Mouse (Mus musculus): Measurements from ENCODE around the gene Fam45a. TPM values are rescaled to one million over a fixed set of nuclear protein-coding genes. Genes with fewer than 3 reads are reported as not detected.
"Not testable (repeated sequence)": the region's sequence is repeated elsewhere in the genome, so short reads cannot be mapped to it uniquely, and the experiment has no call there.

The Fam45a gene
- total RNA-seq, 2 experiments from 2014 or later, result 37.3 to 38.1 TPM

GRCm38 (mm10) chr19:60860868-60861700 lies 49.7 kb downstream of the Fam45a start, which contains the start of gene Sfxn4:
TSS of gene Sfxn4 (minus strand) at chr19:60861479.
- no peak; the same call in 1 of the 2 replicates for TF ChIP-seq CTCF (IDR thresholded peaks at IDR 0.05)
- Histone ChIP-seq H3K4me3 (peak within 1 kb of the TSS; percentile 61), H3K27ac (peak within 1 kb of the TSS; percentile 72)
- intact Hi-C loops (cut with DNase I), result loop anchor here (2.0 kb wide), 1 partner anchor 70 kb away; the partner anchor contains the start of gene Eif3a
- peak; percentile 87 to 89 for DNase-seq (ENCODE audit: extremely low spot score in 1 of 2, low spot score in 2 of 2)

GRCm38 (mm10) chr19:60866169-60866568 lies 54.8 kb downstream of the Fam45a start:
- H3K4me3 ChIP-seq; H3K27ac ChIP-seq; intact Hi-C loops (cut with DNase I); DNase-seq (ENCODE audit: extremely low spot score in 1 of 2, low spot score in 2 of 2): not testable (repeated sequence)

- Histone ChIP-seq H3K4me3 (no peak overlapping the region), H3K27ac (no peak overlapping the region)
- DNase-seq (ENCODE audit: extremely low spot score in 1 of 2, low spot score in 2 of 2), result no peak
- intact Hi-C loops (cut with DNase I), result no loop called here
- peak; percentile 44 for TF ChIP-seq CTCF (IDR thresholded peaks at IDR 0.05)
Observed at GRCm38 (mm10) chr19:60870489-60870888, 59.1 kb downstream of the Fam45a start.

GRCm38 (mm10) chr19:60871366-60871765 lies 60.0 kb downstream of the Fam45a start:
- no peak overlapping the region for H3K4me3 ChIP-seq
- TF ChIP-seq CTCF (IDR thresholded peaks at IDR 0.05), result no peak
- intact Hi-C loops (cut with DNase I), result no loop called here
- no peak overlapping the region for H3K27ac ChIP-seq
- no peak for DNase-seq (ENCODE audit: extremely low spot score in 1 of 2, low spot score in 2 of 2)

- no peak for TF ChIP-seq CTCF (IDR thresholded peaks at IDR 0.05)
- intact Hi-C loops (cut with DNase I), result no loop called here
- H3K4me3 ChIP-seq, result no peak overlapping the region
- DNase-seq (ENCODE audit: extremely low spot score in 1 of 2, low spot score in 2 of 2), result no peak
- H3K27ac ChIP-seq, result no peak overlapping the region
Observed at GRCm38 (mm10) chr19:60872272-60872671, 60.9 kb downstream of the Fam45a start.

GRCm38 (mm10) chr19:60873501-60873900 lies 62.1 kb downstream of the Fam45a start:
- no peak for DNase-seq (ENCODE audit: extremely low spot score in 1 of 2, low spot score in 2 of 2)
- no peak for TF ChIP-seq CTCF (IDR thresholded peaks at IDR 0.05)
- Histone ChIP-seq H3K27ac (no peak overlapping the region), H3K4me3 (peak overlapping the region; percentile 59)
- intact Hi-C loops (cut with DNase I), result no loop called here

- intact Hi-C loops (cut with DNase I), result no loop called here
- peak within 1 kb of the TSS; percentile 76 for H3K27ac ChIP-seq
- TF ChIP-seq CTCF (IDR thresholded peaks at IDR 0.05), result no peak
- peak within 1 kb of the TSS; percentile 59 for H3K4me3 ChIP-seq
- DNase-seq (ENCODE audit: extremely low spot score in 1 of 2, low spot score in 2 of 2), result peak; percentile 92 to 94
Observed at GRCm38 (mm10) chr19:60874064-60874694, 62.8 kb downstream of the Fam45a start, which contains the start of gene Prdx3. TSS of gene Prdx3 (minus strand) at chr19:60874556.

GRCm38 (mm10) chr19:60883129-60883528 lies 71.7 kb downstream of the Fam45a start:
- peak; percentile 80 for TF ChIP-seq CTCF (IDR thresholded peaks at IDR 0.05)
- intact Hi-C loops (cut with DNase I), result loop anchor here (1.0 to 10.0 kb wide), 3 partner anchors 201 to 342 kb away; partner anchors contain the start of gene Csf2ra
- peak; percentile 31 to 32 for DNase-seq (ENCODE audit: extremely low spot score in 1 of 2, low spot score in 2 of 2)

More at GRCm38 (mm10) chr19:60883129-60883528, 71.7 kb downstream of the Fam45a start:
- H3K27ac ChIP-seq, result no peak overlapping the region
- H3K4me3 ChIP-seq, result no peak overlapping the region

Small RNA genes within 50 kb of the gene (microRNA-seq; reads per million reads assigned to microRNA genes)
- 0 reads per million in 2 experiments for gene mmu-mir-3084-1

Other genes starting within 250 kb of the Fam45a start
- 10 to 100 TPM; 53.3 to 53.6 TPM for gene Cacul1, start 230.6 kb upstream of the Fam45a start, total RNA-seq (2021)
- 10 to 100 TPM; 22.1 to 22.8 TPM for gene Nanos1, start 55.6 kb upstream of the Fam45a start, total RNA-seq (2021)
- gene Eif3a, start 20.9 kb upstream of the Fam45a start, total RNA-seq (2021), result 10 to 100 TPM; 89.5 to 96.3 TPM
- 10 to 100 TPM; 14.7 to 15.2 TPM for gene Sfxn4, start 49.9 kb downstream of the Fam45a start, total RNA-seq (2021)
- 10 to 100 TPM; 66.7 to 67.0 TPM for gene Prdx3, start 63.0 kb downstream of the Fam45a start, total RNA-seq (2021)
- 10 to 100 TPM; 18.2 to 18.5 TPM for gene Grk5, start 78.2 kb downstream of the Fam45a start, total RNA-seq (2021)